Mouse (Mus musculus): ENCODE measurements around the gene Grik3. TPM values are rescaled to one million over a fixed set of nuclear protein-coding genes. Genes with fewer than 3 reads are reported as not detected.

Gene Grik3
- total and polyA plus RNA-seq, 3 experiments = not detected

- no peaks in the 10 kb centered on the region for H3K79me2 ChIP-seq (replicated peaks; ENCODE audit: control insufficient read depth, extremely low read depth, insufficient read depth, poor library complexity, severe bottlenecking)
- H3K27ac ChIP-seq (ENCODE audit: insufficient read depth, low read depth) = no peak overlapping the region
- no peak overlapping the region for H3K9ac ChIP-seq (ENCODE audit: insufficient read depth, low read depth)
- H3K4me3 ChIP-seq (replicated peaks in 1 of 3; ENCODE audit: low read depth in 2 of 3, low read length in 2 of 3, poor library complexity in 1 of 3) = no peak overlapping the region
- in situ Hi-C loops (cut with MboI; ENCODE audit: low pct_ligation_motif_present, low pct_unique_long_range_greater_than_20kb, low sequenced_read_pairs) = no loop called here
- no peak for DNase-seq (ENCODE audit: extremely low read depth)
- dilution Hi-C loops (cut with MboI; ENCODE audit: extremely low pct_ligation_motif_present, extremely low pct_unique_long_range_greater_than_20kb, low sequenced_read_pairs) = no loop called here
- H3K4me2 ChIP-seq (ENCODE audit: insufficient read depth, low read depth, poor library complexity, severe bottlenecking) = no peak overlapping the region
- TF ChIP-seq MAZ (IDR thresholded peaks at IDR 0.05; ENCODE audit: low read depth, low read length) (no peak), SIN3A (IDR thresholded peaks at IDR 0.05; ENCODE audit: low read length) (no peak), KAT2A (IDR thresholded peaks at IDR 0.05; ENCODE audit: insufficient replicate concordance, low read length) (no peak), GABPA (IDR thresholded peaks at IDR 0.05; ENCODE audit: insufficient replicate concordance, low read depth, low read length) (no peak), USF2 (conservative IDR thresholded peaks at IDR 0.05; ENCODE audit: low read depth, low read length) (no peak)
- no peaks in the 10 kb centered on the region for H3K36me3 ChIP-seq (replicated peaks in 1 of 2; ENCODE audit: control insufficient read depth in 1 of 2, insufficient read depth in 1 of 2, low read length in 1 of 2)
- no peaks in the 10 kb centered on the region for H3K9me3 ChIP-seq (replicated peaks; ENCODE audit: low read length)
- peaks cover 96% of the 10 kb centered on the region for H3K27me3 ChIP-seq (replicated peaks)
- H3K4me1 ChIP-seq (ENCODE audit: control insufficient read depth in 1 of 2, insufficient read depth in 2 of 2) = no peaks in the 10 kb centered on the region
These were observed 81.8 kb downstream of the Grik3 start for GRCm38 (mm10) chr4:125572312-125572663.

GRCm38 (mm10) chr4:125573000-125573399 lies 82.5 kb downstream of the Grik3 start:
- Histone ChIP-seq H3K9me3 (replicated peaks; ENCODE audit: low read length) (no peaks in the 10 kb centered on the region), H3K79me2 (replicated peaks; ENCODE audit: control insufficient read depth, extremely low read depth, insufficient read depth, poor library complexity, severe bottlenecking) (no peaks in the 10 kb centered on the region), H3K27me3 (replicated peaks) (peaks cover 95% of the 10 kb centered on the region), H3K27ac (ENCODE audit: insufficient read depth, low read depth) (no peak overlapping the region), H3K9ac (ENCODE audit: insufficient read depth, low read depth) (no peak overlapping the region), H3K4me1 (ENCODE audit: control insufficient read depth in 1 of 2, insufficient read depth in 2 of 2) (no peaks in the 10 kb centered on the region), H3K36me3 (replicated peaks in 1 of 2; ENCODE audit: control insufficient read depth in 1 of 2, insufficient read depth in 1 of 2, low read length in 1 of 2) (no peaks in the 10 kb centered on the region), H3K4me3 (replicated peaks in 1 of 3; ENCODE audit: low read depth in 2 of 3, low read length in 2 of 3, poor library complexity in 1 of 3) (no peak overlapping the region), H3K4me2 (ENCODE audit: insufficient read depth, low read depth, poor library complexity, severe bottlenecking) (no peak overlapping the region)
- dilution Hi-C loops (cut with MboI; ENCODE audit: extremely low pct_ligation_motif_present, extremely low pct_unique_long_range_greater_than_20kb, low sequenced_read_pairs) = no loop called here
- no peak for DNase-seq (ENCODE audit: extremely low read depth)
- in situ Hi-C loops (cut with MboI; ENCODE audit: low pct_ligation_motif_present, low pct_unique_long_range_greater_than_20kb, low sequenced_read_pairs) = no loop called here
- no peak for TF ChIP-seq CHD2 (IDR thresholded peaks at IDR 0.05; ENCODE audit: low read length)

- no peak for DNase-seq (ENCODE audit: extremely low read depth)
- Histone ChIP-seq H3K27me3 (replicated peaks) (peaks cover 95% of the 10 kb centered on the region), H3K27ac (ENCODE audit: insufficient read depth, low read depth) (no peak overlapping the region), H3K4me3 (replicated peaks in 1 of 3; ENCODE audit: low read depth in 2 of 3, low read length in 2 of 3, poor library complexity in 1 of 3) (no peak overlapping the region), H3K79me2 (replicated peaks; ENCODE audit: control insufficient read depth, extremely low read depth, insufficient read depth, poor library complexity, severe bottlenecking) (no peaks in the 10 kb centered on the region), H3K9me3 (replicated peaks; ENCODE audit: low read length) (no peaks in the 10 kb centered on the region), H3K36me3 (replicated peaks in 1 of 2; ENCODE audit: control insufficient read depth in 1 of 2, insufficient read depth in 1 of 2, low read length in 1 of 2) (no peaks in the 10 kb centered on the region), H3K9ac (ENCODE audit: insufficient read depth, low read depth) (no peak overlapping the region), H3K4me2 (ENCODE audit: insufficient read depth, low read depth, poor library complexity, severe bottlenecking) (no peak overlapping the region), H3K4me1 (ENCODE audit: control insufficient read depth in 1 of 2, insufficient read depth in 2 of 2) (no peaks in the 10 kb centered on the region)
- no peak for TF ChIP-seq ZC3H11A (IDR thresholded peaks at IDR 0.05; ENCODE audit: low read depth, low read length)
- TF ChIP-seq RAD21 (IDR thresholded peaks at IDR 0.05; ENCODE audit: low read depth, low read length) = no peak
- TF ChIP-seq BHLHE40 (IDR thresholded peaks at IDR 0.05; ENCODE audit: low read depth, low read length) = no peak
- TF ChIP-seq JUN (IDR thresholded peaks at IDR 0.05; ENCODE audit: insufficient read depth, low read depth, low read length) = no peak
- no peak for TF ChIP-seq ZNF384 (IDR thresholded peaks at IDR 0.05; ENCODE audit: low read depth, low read length)
- TF ChIP-seq MAZ (IDR thresholded peaks at IDR 0.05; ENCODE audit: low read depth, low read length) = no peak
- no peak for TF ChIP-seq ELF1 (IDR thresholded peaks at IDR 0.05; ENCODE audit: low read depth, low read length)
- TF ChIP-seq ZKSCAN1 (IDR thresholded peaks at IDR 0.05; ENCODE audit: borderline replicate concordance, low read depth, low read length) = no peak
- no peak for TF ChIP-seq MAX (IDR thresholded peaks at IDR 0.05; ENCODE audit: low read length)
- dilution Hi-C loops (cut with MboI; ENCODE audit: extremely low pct_ligation_motif_present, extremely low pct_unique_long_range_greater_than_20kb, low sequenced_read_pairs) = no loop called here
- in situ Hi-C loops (cut with MboI; ENCODE audit: low pct_ligation_motif_present, low pct_unique_long_range_greater_than_20kb, low sequenced_read_pairs) = no loop called here
These were observed 83.6 kb downstream of the Grik3 start for GRCm38 (mm10) chr4:125573951-125574675.

All from CH12.LX (cell line).